Mouse (Mus musculus) kidney, postnatal 4 days (tissue): ENCODE measurements at regions not wholly inside any gene's neighbourhood (a gene's known extent, or its start where the extent isn't known, plus 50 kb on each side); places are given as distances from the start of the nearest gene placed in this dataset.

ENCODE experiments used
- DNase-seq, 2 experiments: peaks; one replicate each; pipeline ENCODE4 v3.0.0; 2021; ENCODE audit warnings: mixed read lengths in 2 of 2

DNA sequence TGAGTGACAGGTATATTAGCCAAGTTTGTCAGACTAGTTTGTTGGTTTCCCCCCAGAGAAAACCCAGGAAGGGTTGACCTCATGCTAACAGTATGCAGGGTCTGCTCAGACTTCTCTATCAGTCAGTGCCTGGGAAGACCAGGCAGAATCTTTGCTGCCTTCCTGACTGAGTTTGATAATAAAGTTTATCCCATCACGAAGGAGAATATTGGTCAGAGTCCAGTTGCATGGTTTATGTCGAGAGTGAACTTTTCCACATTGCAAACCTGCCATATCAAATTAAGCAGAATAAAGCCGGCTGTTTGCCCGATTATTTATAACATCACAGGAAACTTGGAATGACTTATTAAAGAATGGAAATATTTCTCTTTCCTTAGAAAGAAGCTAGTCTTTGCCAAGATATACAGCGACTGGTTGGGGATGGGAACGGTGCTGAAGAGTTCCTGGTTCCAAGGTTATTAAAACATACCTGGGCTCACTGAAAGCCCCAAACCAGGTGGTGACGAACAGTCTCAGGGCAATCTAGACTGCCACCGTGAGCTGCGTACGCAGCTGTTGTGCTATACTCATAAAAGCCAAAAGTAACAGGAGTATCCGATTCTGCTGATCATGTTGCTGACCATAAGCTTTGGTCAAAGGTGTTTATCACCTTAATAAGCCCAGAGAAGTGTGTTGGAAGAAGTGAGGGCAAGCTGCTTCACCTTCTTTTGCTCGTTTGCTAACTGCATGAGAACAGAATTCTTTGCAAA lies 1536.7 kb upstream of the Flrt2 start:
- DNase-seq: peak; percentile 8 to 43

DNA sequence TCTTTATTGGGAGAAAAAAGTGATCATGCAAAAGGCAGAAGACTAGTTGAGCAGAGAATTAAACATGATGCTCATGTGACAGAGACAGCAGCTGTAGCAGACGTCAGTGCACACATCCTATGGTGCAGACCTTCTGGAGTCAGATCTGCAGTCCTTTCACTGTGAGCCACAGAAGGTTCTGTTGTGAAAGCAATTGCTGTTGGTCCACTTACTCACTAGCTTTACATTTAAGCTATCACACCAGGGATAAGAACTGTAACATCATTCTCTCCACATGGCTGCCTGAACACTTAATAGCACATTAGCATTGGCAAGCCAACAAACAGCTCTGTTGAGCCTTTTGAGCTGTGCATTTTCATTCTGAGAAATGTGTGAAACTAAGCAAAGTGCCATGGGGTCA lies 1509.7 kb upstream of the Flrt2 start:
- DNase-seq: no peak

GRCm38 (mm10) chr12:94190620-94191081 lies 1501.4 kb upstream of the Flrt2 start:
- DNase-seq: peak; percentile 53 to 70

- DNase-seq: no peak
Observed at GRCm38 (mm10) chr12:94217906-94218305, 1474.1 kb upstream of the Flrt2 start.

- DNase-seq: no peak
Observed at GRCm38 (mm10) chr12:94229894-94230293, 1462.1 kb upstream of the Flrt2 start.

DNA sequence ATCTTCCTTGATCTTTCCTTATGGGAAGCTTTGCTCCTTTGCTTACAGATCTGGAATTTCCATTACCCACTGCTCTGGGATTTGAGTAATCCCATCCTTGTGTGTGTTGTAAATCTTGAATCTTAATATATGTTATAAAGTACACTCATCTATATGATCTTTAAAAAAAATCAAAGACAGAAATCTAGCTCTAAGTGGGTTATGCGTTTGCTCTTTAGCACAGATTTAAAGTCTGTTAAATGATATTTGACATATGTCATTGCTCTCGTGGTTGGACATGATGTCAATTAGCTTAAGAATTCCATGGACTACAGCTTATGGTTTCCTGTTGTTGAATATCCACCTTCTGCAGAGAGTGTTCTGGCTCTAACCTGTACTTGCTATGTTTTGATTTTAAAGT lies 1446.7 kb upstream of the Flrt2 start:
- DNase-seq: no peak

GRCm38 (mm10) chr12:94247362-94247761 lies 1444.7 kb upstream of the Flrt2 start:
- DNase-seq: no peak

- peak; percentile 1 to 4 for DNase-seq
Observed at GRCm38 (mm10) chr12:94252957-94253633, 1438.9 kb upstream of the Flrt2 start.

- DNase-seq: peak; percentile 7 to 34
Observed at GRCm38 (mm10) chr12:94280946-94281345, 1411.1 kb upstream of the Flrt2 start.

GRCm38 (mm10) chr12:94282931-94283330 lies 1409.1 kb upstream of the Flrt2 start:
- DNase-seq: no peak

DNA sequence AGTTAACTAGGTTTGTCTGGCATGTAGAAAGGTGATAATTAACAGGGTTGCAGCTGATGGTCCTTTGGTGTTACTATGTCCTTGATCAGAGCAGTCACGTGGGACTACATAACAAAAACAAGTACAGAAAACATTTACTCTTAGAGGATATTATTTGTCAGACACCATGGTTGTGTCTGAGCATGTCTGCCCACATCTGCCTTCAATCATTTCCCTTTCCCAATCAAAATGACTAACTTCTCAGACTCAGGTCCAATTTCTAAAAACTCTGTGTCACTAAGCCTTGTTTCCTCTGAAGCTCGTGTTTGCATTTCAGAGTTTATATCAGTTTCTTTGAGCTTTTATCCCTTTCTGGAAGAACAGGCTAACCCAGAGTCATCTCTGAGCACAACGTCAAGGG lies 1408.5 kb upstream of the Flrt2 start:
- DNase-seq: no peak

GRCm38 (mm10) chr12:94297864-94298263 lies 1394.2 kb upstream of the Flrt2 start:
- no peak for DNase-seq

DNA sequence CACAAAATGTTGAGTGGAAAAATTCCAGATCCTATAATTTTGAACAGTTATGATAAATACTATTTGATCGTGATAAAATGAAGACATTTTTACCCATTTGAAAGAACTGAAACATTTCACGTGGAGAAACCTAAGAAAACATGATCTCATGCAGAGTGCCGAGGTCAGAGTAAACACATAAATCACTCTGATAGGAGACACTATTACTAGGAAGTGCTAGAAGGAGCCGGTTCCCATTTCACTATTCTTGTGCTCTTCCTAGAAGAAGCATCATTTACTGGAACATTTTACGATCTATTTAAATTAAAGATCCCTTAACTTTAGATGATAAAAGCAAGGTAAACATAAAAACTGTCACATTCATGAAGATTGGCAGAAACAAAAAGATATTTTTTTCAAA lies 1359.7 kb upstream of the Flrt2 start:
- no peak for DNase-seq

- no peak for DNase-seq
Observed at GRCm38 (mm10) chr12:94334671-94335070, 1357.4 kb upstream of the Flrt2 start.

GRCm38 (mm10) chr12:94349623-94350156 lies 1342.3 kb upstream of the Flrt2 start:
- DNase-seq: no peak

GRCm38 (mm10) chr12:94364269-94364668 lies 1327.8 kb upstream of the Flrt2 start:
- no peak for DNase-seq

DNA sequence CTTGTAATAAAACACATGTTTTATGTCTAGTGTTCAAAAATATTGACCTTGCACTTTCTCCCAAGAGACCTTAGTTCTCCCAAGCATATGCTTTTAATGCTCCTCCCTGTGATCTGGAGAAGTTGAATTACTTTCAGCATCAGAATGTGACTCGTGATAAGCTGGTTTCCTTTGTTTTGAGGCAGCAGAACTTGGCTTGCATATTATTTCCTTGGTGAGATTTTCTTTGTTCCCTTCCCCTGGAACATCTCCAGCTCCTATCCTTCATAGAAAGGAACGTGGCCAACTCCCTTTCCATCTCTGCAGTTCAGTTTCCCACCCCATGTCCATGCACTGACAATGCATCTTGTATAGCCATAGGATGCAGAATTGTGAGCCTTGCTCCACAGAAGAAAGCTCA lies 1292.0 kb upstream of the Flrt2 start:
- peak in 1 of 2 experiments; percentile 2 for DNase-seq

GRCm38 (mm10) chr12:94420918-94421317 lies 1271.1 kb upstream of the Flrt2 start:
- DNase-seq: peak; percentile 27 to 47

- DNase-seq: no peak
Observed at GRCm38 (mm10) chr12:94421743-94422142, 1270.3 kb upstream of the Flrt2 start.

GRCm38 (mm10) chr12:94424340-94424981 lies 1267.6 kb upstream of the Flrt2 start:
- DNase-seq: no peak

DNA sequence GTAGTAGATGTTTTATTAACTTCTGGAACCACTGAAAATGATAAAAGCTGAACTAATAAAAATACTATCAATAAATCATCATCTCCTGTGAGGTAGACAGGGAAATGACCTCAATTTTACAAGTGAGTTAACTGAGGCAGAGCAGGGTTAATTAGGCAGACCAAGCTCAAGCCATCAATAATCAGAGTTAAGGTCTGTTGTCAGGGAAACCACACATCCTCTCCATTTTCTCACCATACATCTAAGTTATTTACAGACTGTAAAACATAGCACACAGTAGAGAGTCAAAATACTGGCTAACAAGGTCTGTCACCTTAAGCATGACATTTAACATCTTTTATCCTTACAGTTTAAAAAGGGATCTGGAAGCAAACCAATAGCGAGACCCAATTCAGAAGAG lies 1242.5 kb upstream of the Flrt2 start:
- no peak for DNase-seq

DNA sequence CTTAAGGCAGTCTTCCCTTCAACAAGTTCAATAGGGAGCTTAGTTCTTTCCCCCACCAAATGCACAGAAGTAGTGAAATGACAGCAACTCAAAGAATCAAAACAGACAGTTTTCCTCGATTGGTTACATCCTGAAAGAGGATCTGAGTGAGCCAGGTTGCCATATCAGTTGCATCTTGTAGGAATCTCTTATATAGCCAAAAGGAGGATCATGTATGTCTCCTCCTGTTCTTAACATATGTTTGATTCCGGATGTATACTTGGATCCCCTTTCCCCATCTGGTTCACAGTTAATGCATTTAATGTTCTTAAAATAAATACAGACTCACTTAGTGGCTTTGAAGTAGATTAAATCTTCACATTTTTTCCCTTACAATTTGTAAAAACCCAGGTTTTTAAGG lies 1224.0 kb upstream of the Flrt2 start:
- DNase-seq: no peak

GRCm38 (mm10) chr12:94468609-94469008 lies 1223.4 kb upstream of the Flrt2 start:
- no peak for DNase-seq

DNA sequence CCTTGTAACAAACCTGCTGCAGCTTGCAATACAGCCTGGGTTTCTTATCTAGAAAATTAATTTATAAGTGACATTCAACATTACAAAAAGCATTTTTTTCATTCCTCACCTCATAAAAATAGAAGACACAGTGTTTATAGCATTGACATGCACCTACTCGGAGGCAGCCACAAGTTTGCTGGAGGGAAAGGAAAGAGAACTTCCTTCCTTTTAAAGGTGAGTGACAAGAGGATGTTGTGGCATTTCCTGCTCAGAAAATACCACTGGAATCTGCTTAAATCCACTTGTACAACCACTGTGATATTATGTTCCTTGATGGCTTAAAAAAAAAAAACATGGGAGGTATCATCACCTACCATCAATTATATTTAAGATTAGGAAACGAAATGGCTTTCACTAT lies 1222.2 kb upstream of the Flrt2 start:
- no peak for DNase-seq
